Mouse (Mus musculus): Measurements from ENCODE around the gene Zfand4. TPM values are rescaled to one million over a fixed set of nuclear protein-coding genes. Genes with fewer than 3 reads are reported as not detected.

Zfand4 gene
- total and polyA plus RNA-seq, 2 experiments from 2014 or later, result 3.9 to 7.0 TPM

DNA sequence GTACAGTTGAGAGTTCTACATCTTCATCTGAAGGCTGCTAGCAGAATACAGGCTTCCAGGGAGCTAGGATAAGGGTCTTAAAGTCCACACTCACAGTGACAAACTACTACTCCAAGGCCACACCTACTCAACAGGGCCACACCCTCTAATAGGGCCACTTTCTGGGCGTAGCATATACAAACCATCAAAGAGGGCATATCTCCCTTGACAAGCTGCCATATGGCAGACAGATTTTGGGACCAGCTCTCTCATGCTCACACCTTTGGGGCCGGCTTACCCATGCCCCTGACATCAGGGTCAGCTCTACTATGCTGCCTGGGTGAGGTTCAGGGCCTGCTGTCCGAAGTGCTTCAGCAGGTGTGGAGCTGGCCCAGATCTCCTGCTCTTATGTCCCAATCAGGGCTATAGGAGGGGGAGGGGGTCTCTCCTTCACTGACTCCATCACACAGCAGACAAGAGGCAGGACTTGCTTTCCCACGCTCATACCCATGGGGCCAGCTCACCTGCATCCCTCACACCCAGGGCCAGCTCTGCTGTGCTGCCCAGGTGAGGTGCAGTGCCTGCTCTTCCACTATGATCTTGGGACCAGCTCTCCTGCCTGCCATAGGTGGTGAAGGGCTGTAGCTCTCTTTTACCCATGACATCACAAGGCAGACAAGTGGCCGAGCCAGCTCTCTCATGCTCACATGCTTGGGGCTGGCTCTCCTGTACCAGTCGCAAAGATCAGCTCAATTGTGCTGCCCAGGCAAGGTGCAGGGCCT is 106.4 kb downstream of the Zfand4 start:
- Histone ChIP-seq H3K4me2 (ENCODE audit: low read depth, low read length) (no peak overlapping the region), H3K27ac (no peak overlapping the region), H3K9me3 (ENCODE audit: low read length) (no peaks in the 10 kb centered on the region; the same call in 1 of the 2 replicates), H3K27me3 (ENCODE audit: insufficient read depth, low read length) (no peaks in the 10 kb centered on the region), H3K4me1 (ENCODE audit: insufficient read depth, low read length) (no peaks in the 10 kb centered on the region), H3K9ac (replicated peaks; ENCODE audit: low read length) (no peak overlapping the region), H3K4me3 (ENCODE audit: low read length) (no peak overlapping the region), H3K36me3 (ENCODE audit: insufficient read depth, low read length) (no peaks in the 10 kb centered on the region)
- DNase-seq (ENCODE audit: low spot score) (no peak), ATAC-seq (no peak)
- WGBS, result 88% methylated on average over 6 of the region's 6 CpGs
- no peak for TF ChIP-seq CTCF (IDR thresholded peaks at IDR 0.05; ENCODE audit: low read depth)

DNA sequence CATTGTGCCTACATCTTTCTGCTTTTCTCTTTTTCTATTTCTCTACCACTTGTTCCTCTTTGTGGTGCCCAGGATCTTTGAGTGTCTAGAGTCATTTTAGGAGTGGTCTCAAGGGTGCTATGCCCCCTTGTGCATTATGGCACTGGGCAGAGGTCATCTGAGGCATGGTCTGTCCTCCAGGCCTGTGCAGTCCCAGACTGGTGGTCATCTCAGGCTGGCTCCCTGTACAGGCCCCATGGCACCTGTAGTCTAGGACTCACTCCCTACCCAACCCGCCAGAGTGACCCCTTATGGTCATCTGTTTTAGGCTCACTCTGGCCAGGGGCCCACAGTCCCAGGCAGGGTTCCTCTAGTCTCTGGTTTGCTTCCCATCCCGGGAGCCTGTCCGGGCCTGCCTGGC is 107.5 kb downstream of the Zfand4 start:
- DNase-seq (ENCODE audit: low spot score) (no peak), ATAC-seq (no peak)
- WGBS, result 86% methylated on average over 3 of the region's 3 CpGs
- Histone ChIP-seq H3K9ac (replicated peaks; ENCODE audit: low read length) (no peak overlapping the region), H3K4me3 (ENCODE audit: low read length) (no peak overlapping the region), H3K9me3 (ENCODE audit: low read length) (no peaks in the 10 kb centered on the region), H3K4me1 (ENCODE audit: insufficient read depth, low read length) (no peaks in the 10 kb centered on the region), H3K27ac (no peak overlapping the region), H3K27me3 (ENCODE audit: insufficient read depth, low read length) (no peaks in the 10 kb centered on the region), H3K36me3 (ENCODE audit: insufficient read depth, low read length) (no peaks in the 10 kb centered on the region), H3K4me2 (ENCODE audit: low read depth, low read length) (no peak overlapping the region)
- no peak for TF ChIP-seq CTCF (IDR thresholded peaks at IDR 0.05; ENCODE audit: low read depth)

DNA sequence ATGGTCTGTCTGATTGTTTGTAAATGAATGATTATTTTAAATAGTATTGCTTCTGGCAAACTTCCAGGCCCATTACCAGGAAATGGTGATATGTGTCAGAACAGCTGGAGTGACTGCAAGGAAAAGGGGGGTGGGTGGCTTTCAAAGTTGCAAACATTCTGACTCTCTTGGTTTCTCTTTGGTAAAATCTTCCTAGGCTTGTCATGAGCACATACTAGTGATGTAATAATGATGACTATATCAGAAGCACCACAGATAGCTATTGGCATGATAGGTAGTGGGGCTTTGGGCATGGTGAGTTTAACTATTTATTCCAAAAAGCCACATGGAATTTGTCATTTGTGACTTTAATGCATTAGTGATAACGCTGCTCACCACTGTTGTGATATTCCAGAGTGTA is 110.1 kb downstream of the Zfand4 start:
- ATAC-seq, result no peak
- no peak overlapping the region for H3K27ac ChIP-seq
- no peak overlapping the region for H3K4me2 ChIP-seq (ENCODE audit: low read depth, low read length)
- no peak for TF ChIP-seq CTCF (IDR thresholded peaks at IDR 0.05; ENCODE audit: low read depth)
- no peak overlapping the region for H3K9ac ChIP-seq (replicated peaks; ENCODE audit: low read length)
- no peaks in the 10 kb centered on the region for H3K4me1 ChIP-seq (ENCODE audit: insufficient read depth, low read length)
- H3K36me3 ChIP-seq (ENCODE audit: insufficient read depth, low read length), result no peaks in the 10 kb centered on the region
- WGBS, result 96% methylated on average over 1 of the region's 1 CpGs
- no peaks in the 10 kb centered on the region for H3K9me3 ChIP-seq (ENCODE audit: low read length)
- H3K27me3 ChIP-seq (ENCODE audit: insufficient read depth, low read length), result no peaks in the 10 kb centered on the region
- H3K4me3 ChIP-seq (ENCODE audit: low read length), result no peak overlapping the region
- no peak for DNase-seq (ENCODE audit: low spot score)

DNA sequence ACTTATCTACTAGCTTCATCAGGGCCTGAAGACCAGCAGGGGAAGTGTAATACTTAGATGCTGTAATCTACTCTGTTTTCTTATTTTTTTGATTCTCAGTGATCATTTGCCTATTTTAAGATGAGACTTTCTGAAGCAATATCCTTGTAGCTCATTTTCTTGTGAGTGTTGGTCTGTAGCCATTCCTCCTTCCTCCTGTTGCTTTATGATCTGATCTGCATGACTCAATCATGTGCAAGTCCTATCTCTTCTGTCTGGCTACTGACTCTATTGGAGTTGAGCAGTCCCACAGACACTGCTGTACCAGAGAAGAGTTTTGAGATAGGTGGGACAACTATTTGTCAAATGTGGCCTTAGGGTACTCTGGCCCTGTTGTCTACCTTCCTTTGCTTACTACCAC is 110.6 kb downstream of the Zfand4 start:
- Histone ChIP-seq H3K27me3 (ENCODE audit: insufficient read depth, low read length) (no peaks in the 10 kb centered on the region), H3K4me3 (ENCODE audit: low read length) (no peak overlapping the region), H3K4me1 (ENCODE audit: insufficient read depth, low read length) (no peaks in the 10 kb centered on the region), H3K9me3 (ENCODE audit: low read length) (no peaks in the 10 kb centered on the region), H3K36me3 (ENCODE audit: insufficient read depth, low read length) (no peaks in the 10 kb centered on the region), H3K27ac (no peak overlapping the region), H3K4me2 (ENCODE audit: low read depth, low read length) (no peak overlapping the region), H3K9ac (replicated peaks; ENCODE audit: low read length) (no peak overlapping the region)
- ATAC-seq, result no peak
- no peak for DNase-seq (ENCODE audit: low spot score)
- TF ChIP-seq CTCF (IDR thresholded peaks at IDR 0.05; ENCODE audit: low read depth), result no peak

DNA sequence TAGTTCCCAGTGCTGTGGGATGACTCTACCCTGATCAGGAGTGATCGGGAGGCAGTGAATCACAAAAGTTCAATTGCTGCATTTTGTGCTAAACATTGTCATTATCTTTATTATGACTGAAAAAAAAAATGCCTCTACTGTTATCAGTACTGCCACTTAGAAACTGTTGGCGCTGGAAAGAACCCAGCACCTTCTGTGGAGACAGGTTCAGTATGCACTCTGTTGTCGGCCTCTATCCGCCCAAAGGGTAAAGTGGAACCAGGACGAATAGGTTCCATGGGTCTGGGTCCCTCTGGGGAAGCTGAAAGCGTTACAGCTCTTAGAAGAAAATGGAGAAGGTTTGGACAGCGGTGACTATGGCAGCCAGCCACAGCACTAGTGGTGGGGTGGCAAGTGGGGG is 114.9 kb downstream of the Zfand4 start:
- Histone ChIP-seq H3K27ac (no peak overlapping the region), H3K9me3 (ENCODE audit: low read length) (no peaks in the 10 kb centered on the region), H3K4me1 (ENCODE audit: insufficient read depth, low read length) (0 out of 2 replicates have a peak, but pooled peaks cover 3% of the 10 kb centered on the region), H3K27me3 (ENCODE audit: insufficient read depth, low read length) (no peaks in the 10 kb centered on the region), H3K9ac (replicated peaks; ENCODE audit: low read length) (no peak overlapping the region), H3K4me3 (ENCODE audit: low read length) (no peak overlapping the region), H3K36me3 (ENCODE audit: insufficient read depth, low read length) (no peaks in the 10 kb centered on the region), H3K4me2 (ENCODE audit: low read depth, low read length) (no peak overlapping the region)
- no peak for DNase-seq (ENCODE audit: low spot score)
- no peak for ATAC-seq
- TF ChIP-seq CTCF (IDR thresholded peaks at IDR 0.05; ENCODE audit: low read depth), result no peak
- WGBS, result 87% methylated on average over 7 of the region's 7 CpGs

Other genes starting within 250 kb of the Zfand4 start
- 33.9 and 36.9 TPM in 2 replicates for gene Tmcc1, start 70.7 kb upstream of the Zfand4 start, total RNA-seq (2014; rRNA removed)
- gene Tmcc1, start 70.7 kb upstream of the Zfand4 start, polyA plus RNA-seq (2015; fragmentation: Nextera tagmentation; extraction: Ambion mirVana), result 13.0 and 14.0 TPM in 2 replicates
- gene Washc2, start 56.2 kb upstream of the Zfand4 start, total RNA-seq (2014; rRNA removed), result 73.2 and 81.8 TPM in 2 replicates
- 61.5 and 62.1 TPM in 2 replicates for gene Washc2, start 56.2 kb upstream of the Zfand4 start, polyA plus RNA-seq (2015; fragmentation: Nextera tagmentation; extraction: Ambion mirVana)
- 116 and 118 TPM in 2 replicates for gene March8, start 73.8 kb downstream of the Zfand4 start, total RNA-seq (2014; rRNA removed)
- gene March8, start 73.8 kb downstream of the Zfand4 start, polyA plus RNA-seq (2015; fragmentation: Nextera tagmentation; extraction: Ambion mirVana), result 38.8 and 40.0 TPM in 2 replicates
- gene Alox5, start 197.0 kb downstream of the Zfand4 start, total RNA-seq (2014; rRNA removed), result 1.7 and 8.1 TPM in 2 replicates
- gene Alox5, start 197.0 kb downstream of the Zfand4 start, polyA plus RNA-seq (2015; fragmentation: Nextera tagmentation; extraction: Ambion mirVana), result 0.73 and 0.75 TPM in 2 replicates
- gene Olfr211, start 224.9 kb downstream of the Zfand4 start, total RNA-seq (2014; rRNA removed), result not detected in 2 replicates
- gene Olfr211, start 224.9 kb downstream of the Zfand4 start, polyA plus RNA-seq (2015; fragmentation: Nextera tagmentation; extraction: Ambion mirVana), result not detected in 2 replicates
- 0.29 TPM in 1 of 2 replicates, not detected in the other for gene Olfr212, start 242.3 kb downstream of the Zfand4 start, total RNA-seq (2014; rRNA removed)
- gene Olfr212, start 242.3 kb downstream of the Zfand4 start, polyA plus RNA-seq (2015; fragmentation: Nextera tagmentation; extraction: Ambion mirVana), result 0.06 TPM in 1 of 2 replicates, not detected in the other